Mouse (Mus musculus) embryonic fibroblast, embryonic 13.5 days (primary cell): ENCODE results near the gene Maml2.

ENCODE experiments used
- CTCF ChIP-seq: IDR thresholded peaks from 2 replicates; pipeline ENCODE4 v1.5.1; 2011; ENCODE audit warnings: mild to moderate bottlenecking, control low read depth, low read length, moderate library complexity, borderline replicate concordance; ENCODE audit not compliant: insufficient read depth
- POLR2A ChIP-seq: IDR thresholded peaks from 2 replicates; pipeline ENCODE4 v1.6.1; 2011; ENCODE audit warnings: low read depth, mild to moderate bottlenecking, control low read depth, low read length, moderate library complexity

- TF ChIP-seq CTCF = no peak
- no peak for TF ChIP-seq POLR2A
Measured at GRCm38 (mm10) chr9:13470013-13470412, 172.3 kb downstream of the Maml2 start.
